ENCODE assay signal across 8 mouse cellular contexts in genomic region chr6:89452976-89453674, GRCm38 (mm10).
A peak's percentile ranks its signal among the peaks of the same experiment; 100 is the strongest.
DNase-seq lines count a peak whose midpoint lies in the region; ATAC-seq lines count a peak whose summit lies in the region.

No protein-coding gene starts in this region.

- 23% methylated on average over 7 of the region's 7 CpGs for WGBS in embryonic facial prominence, embryonic 13.5 days
- 51% methylated on average over 7 of the region's 7 CpGs for WGBS in embryonic facial prominence, embryonic 10.5 days
- WGBS in limb, embryonic 12.5 days: 46% methylated on average over 7 of the region's 7 CpGs
- WGBS in limb, embryonic 10.5 days: 72% methylated on average over 7 of the region's 7 CpGs
- 49% methylated on average over 7 of the region's 7 CpGs for WGBS in midbrain, embryonic 15.5 days

- H3K27ac ChIP-seq in embryonic facial prominence, embryonic 13.5 days: peak overlapping the region; percentile 45; the same call in 1 of the 2 replicates
- no peak overlapping the region for H3K27ac ChIP-seq in embryonic facial prominence, embryonic 10.5 days (replicated peaks)
- H3K27ac ChIP-seq in limb, embryonic 12.5 days: peak overlapping the region; percentile 59
- no peak overlapping the region for H3K27ac ChIP-seq in limb, embryonic 10.5 days
- H3K27ac ChIP-seq in midbrain, embryonic 15.5 days: peak overlapping the region; percentile 68

- H3K4me2 ChIP-seq in embryonic facial prominence, embryonic 13.5 days: no peak overlapping the region
- H3K4me2 ChIP-seq in limb, embryonic 12.5 days: no peak overlapping the region
- no peak overlapping the region for H3K4me2 ChIP-seq in midbrain, embryonic 15.5 days

- ATAC-seq in embryonic facial prominence, embryonic 13.5 days (ENCODE audit: insufficient number of reproducible peaks, insufficient read depth, low FRiP score, low TSS enrichment, low read depth): no peak
- no peak for ATAC-seq in limb, embryonic 12.5 days (ENCODE audit: insufficient number of reproducible peaks, insufficient read depth, low FRiP score, low TSS enrichment, low read depth)
- ATAC-seq in midbrain, embryonic 15.5 days (replicated peaks): 0 out of 2 replicates have a peak, but pooled peaks have one; percentile 57

- H3K9ac ChIP-seq in embryonic facial prominence, embryonic 13.5 days: no peak overlapping the region
- no peak overlapping the region for H3K9ac ChIP-seq in limb, embryonic 12.5 days (replicated peaks)
- H3K9ac ChIP-seq in midbrain, embryonic 15.5 days: no peak overlapping the region

- no peak overlapping the region for H3K4me3 ChIP-seq in embryonic facial prominence, embryonic 13.5 days
- no peak overlapping the region for H3K4me3 ChIP-seq in embryonic facial prominence, embryonic 10.5 days
- H3K4me3 ChIP-seq in limb, embryonic 12.5 days (replicated peaks): no peak overlapping the region
- H3K4me3 ChIP-seq in limb, embryonic 10.5 days: no peak overlapping the region
- no peak overlapping the region for H3K4me3 ChIP-seq in midbrain, embryonic 15.5 days

- no peaks in the 10 kb centered on the region for H3K9me3 ChIP-seq in embryonic facial prominence, embryonic 13.5 days
- H3K9me3 ChIP-seq in embryonic facial prominence, embryonic 10.5 days: no peaks in the 10 kb centered on the region
- no peaks in the 10 kb centered on the region for H3K9me3 ChIP-seq in limb, embryonic 12.5 days
- no peaks in the 10 kb centered on the region for H3K9me3 ChIP-seq in limb, embryonic 10.5 days (replicated peaks)
- H3K9me3 ChIP-seq in midbrain, embryonic 15.5 days: no peaks in the 10 kb centered on the region

- H3K36me3 ChIP-seq in embryonic facial prominence, embryonic 13.5 days: no peaks in the 10 kb centered on the region
- H3K36me3 ChIP-seq in embryonic facial prominence, embryonic 10.5 days (replicated peaks): no peaks in the 10 kb centered on the region
- H3K36me3 ChIP-seq in limb, embryonic 12.5 days: no peaks in the 10 kb centered on the region
- H3K36me3 ChIP-seq in limb, embryonic 10.5 days: no peaks in the 10 kb centered on the region
- no peaks in the 10 kb centered on the region for H3K36me3 ChIP-seq in midbrain, embryonic 15.5 days (replicated peaks)

- H3K27me3 ChIP-seq in embryonic facial prominence, embryonic 13.5 days: no peaks in the 10 kb centered on the region
- H3K27me3 ChIP-seq in embryonic facial prominence, embryonic 10.5 days (replicated peaks; ENCODE audit: low read depth, poor library complexity, severe bottlenecking): no peaks in the 10 kb centered on the region
- H3K27me3 ChIP-seq in limb, embryonic 12.5 days: no peaks in the 10 kb centered on the region
- H3K27me3 ChIP-seq in limb, embryonic 10.5 days (ENCODE audit: low read depth, poor library complexity, severe bottlenecking): no peaks in the 10 kb centered on the region
- no peaks in the 10 kb centered on the region for H3K27me3 ChIP-seq in midbrain, embryonic 15.5 days (replicated peaks)

- H3K4me1 ChIP-seq in embryonic facial prominence, embryonic 13.5 days: peaks cover 35% of the 10 kb centered on the region
- H3K4me1 ChIP-seq in embryonic facial prominence, embryonic 10.5 days: peaks cover 37% of the 10 kb centered on the region
- peaks cover 26% of the 10 kb centered on the region for H3K4me1 ChIP-seq in limb, embryonic 12.5 days (replicated peaks)
- peaks cover 30% of the 10 kb centered on the region for H3K4me1 ChIP-seq in limb, embryonic 10.5 days
- peaks cover 19% of the 10 kb centered on the region for H3K4me1 ChIP-seq in midbrain, embryonic 15.5 days

- no peak for DNase-seq in embryonic facial prominence, embryonic 10.5 days (ENCODE audit: low spot score)
- no peak for DNase-seq in limb, embryonic 10.5 days (ENCODE audit: low spot score)
- DNase-seq in heart, adult 9 months (ENCODE audit: low spot score in 2 of 2): peak; percentile 29 to 69
- no peak for DNase-seq in embryo, embryonic 9.5 days (ENCODE audit: extremely low spot score)
- DNase-seq in spleen, postnatal 4 days (ENCODE audit: low spot score in 2 of 2): no peak

Comparison
In these comparisons a context has a peak if more than half of its experiments do, and no peak if none do; other contexts are left out.
1. H3K27ac ChIP-seq: peak in embryonic facial prominence, embryonic 13.5 days (single experiment), limb, embryonic 12.5 days (single experiment) and midbrain, embryonic 15.5 days (single experiment); none in embryonic facial prominence, embryonic 10.5 days (single experiment) and limb, embryonic 10.5 days (single experiment).
2. DNase-seq: peak in heart, adult 9 months (2 of 2); none in embryonic facial prominence, embryonic 10.5 days (single experiment), limb, embryonic 10.5 days (single experiment), embryo, embryonic 9.5 days (single experiment) and spleen, postnatal 4 days (0 of 2).